Mouse (Mus musculus): Measurements from ENCODE around the gene Rab40c. TPM values are rescaled to one million over a fixed set of nuclear protein-coding genes. Genes with fewer than 3 reads are reported as not detected.
A peak's percentile ranks its signal among the peaks of the same experiment; 100 is the strongest.
"Not testable (repeated sequence)": the region's sequence is repeated elsewhere in the genome, so short reads cannot be mapped to it uniquely, and the experiment has no call there.

Rab40c gene
- polyA plus RNA-seq, 1 experiment: 40.7 TPM

- WGBS: 94% methylated on average over 19 of the region's 19 CpGs
- DNase-seq (ENCODE audit: low read depth, low spot score): no peak
These were observed 40.8 kb downstream of the Rab40c start for GRCm38 (mm10) chr17:25878611-25879180.

DNA sequence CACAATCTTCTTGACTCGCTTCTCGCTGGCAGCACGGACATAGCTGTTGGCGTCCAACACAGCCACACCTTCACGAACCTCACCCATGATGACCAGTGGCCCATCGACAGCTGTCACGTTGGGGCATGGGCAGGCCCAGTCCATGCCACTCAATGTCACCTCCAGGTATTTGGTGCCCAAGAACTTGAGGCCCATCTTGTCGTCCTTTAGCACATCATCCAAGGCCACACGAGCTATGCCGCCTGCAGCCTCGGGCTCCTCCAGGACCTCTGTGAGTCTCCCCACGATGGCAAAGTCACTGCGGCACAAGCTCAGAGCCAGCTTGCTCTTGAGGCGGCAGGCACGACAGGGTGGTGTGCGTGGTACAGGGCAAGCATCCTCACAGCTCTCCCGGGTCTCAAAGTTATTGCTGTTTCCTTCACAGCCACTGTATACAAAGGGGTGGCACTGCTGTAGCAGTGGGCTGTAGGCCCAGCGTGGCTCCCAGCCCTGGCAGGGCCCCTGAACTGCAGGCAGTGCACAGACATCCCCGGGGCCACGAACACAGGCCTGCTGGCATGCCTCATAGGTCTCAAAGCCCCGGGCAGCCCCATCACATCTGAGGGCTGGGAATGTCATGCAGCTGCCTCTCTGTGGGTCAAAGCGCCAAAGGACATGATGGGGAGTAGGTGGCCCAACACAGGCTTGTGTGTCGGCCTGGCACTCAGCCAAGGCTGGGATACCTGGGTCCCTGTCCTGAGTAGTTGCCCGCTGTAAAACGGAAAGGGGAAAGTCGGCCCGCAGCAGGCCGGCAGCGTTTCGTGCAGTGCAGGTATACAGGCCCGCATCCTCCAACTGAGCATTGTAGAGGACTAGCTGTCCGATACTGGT is 41.6 kb downstream of the Rab40c start:
- WGBS: 90% methylated on average over 32 of the region's 32 CpGs
- DNase-seq (ENCODE audit: low read depth, low spot score): no peak

- no peak for DNase-seq (ENCODE audit: low read depth, low spot score)
- 94% methylated on average over 3 of the region's 3 CpGs for WGBS
These were observed 42.5 kb downstream of the Rab40c start for GRCm38 (mm10) chr17:25877025-25877424.

- WGBS: 46% methylated on average over 10 of the region's 10 CpGs
- no peak for DNase-seq (ENCODE audit: low read depth, low spot score)
These were observed 43.1 kb downstream of the Rab40c start for GRCm38 (mm10) chr17:25876347-25876915.

GRCm38 (mm10) chr17:25875171-25876136 is 44.1 kb downstream of the Rab40c start:
- peak; percentile 57 for DNase-seq (ENCODE audit: low read depth, low spot score)
- WGBS: 1% methylated on average over 59 of the region's 59 CpGs

GRCm38 (mm10) chr17:25874721-25875170 is 44.8 kb downstream of the Rab40c start, which contains the start of gene Mettl26:
Mettl26 (plus strand) TSS chr17:25875074.
- under 1% methylated on average over 25 of the region's 25 CpGs for WGBS
- peak; percentile 80 for DNase-seq (ENCODE audit: low read depth, low spot score)

- WGBS: 12% methylated on average over 14 of the region's 14 CpGs
These were observed 45.3 kb downstream of the Rab40c start for GRCm38 (mm10) chr17:25874148-25874720.

DNA sequence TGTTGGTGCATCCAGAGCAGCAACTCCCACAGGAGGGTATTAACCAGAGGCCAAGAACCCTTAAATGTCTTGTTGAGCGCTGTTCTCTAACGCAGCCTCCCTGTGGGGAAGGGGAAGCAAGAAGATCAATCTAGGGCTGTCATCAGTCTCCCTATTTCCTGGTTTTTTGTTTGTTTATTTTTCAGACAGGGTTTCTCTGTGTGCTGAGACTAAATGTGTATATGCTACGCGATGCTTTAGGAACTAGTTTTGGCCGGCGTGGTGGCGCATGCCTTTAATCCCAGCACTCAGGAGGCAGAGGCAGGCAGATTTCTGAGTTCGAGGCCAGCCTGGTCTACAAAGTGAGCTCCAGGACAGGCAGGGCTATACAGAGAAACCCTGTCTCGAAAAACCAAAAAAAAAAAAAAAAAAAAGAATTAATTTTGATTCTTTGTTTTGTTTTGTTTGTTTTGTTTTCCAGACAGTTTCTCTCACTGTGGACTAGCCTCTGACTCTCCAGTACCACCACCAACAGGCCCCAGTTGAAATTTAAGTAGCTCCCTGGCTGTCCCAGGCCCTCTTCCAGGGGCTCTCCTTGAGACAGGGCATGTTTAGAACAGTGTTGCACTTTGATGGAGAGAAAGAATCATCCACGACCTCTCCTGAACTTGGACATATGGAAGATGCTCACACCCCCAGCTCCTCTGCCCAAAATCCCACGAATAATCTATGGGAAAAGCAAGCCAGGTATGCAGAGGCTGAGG is 46.0 kb downstream of the Rab40c start:
- DNase-seq (ENCODE audit: low read depth, low spot score): no peak
- WGBS: 83% methylated on average over 11 of the region's 11 CpGs

More at GRCm38 (mm10) chr17:25874148-25874720, 45.3 kb downstream of the Rab40c start:
- no peak for DNase-seq (ENCODE audit: low read depth, low spot score)

GRCm38 (mm10) chr17:25872676-25873075 is 46.9 kb downstream of the Rab40c start:
- WGBS: 96% methylated on average over 3 of the region's 3 CpGs
- no peak for DNase-seq (ENCODE audit: low read depth, low spot score)

- DNase-seq (ENCODE audit: low read depth, low spot score): not testable (repeated sequence)
These were observed 48.0 kb downstream of the Rab40c start for GRCm38 (mm10) chr17:25871566-25871965.

GRCm38 (mm10) chr17:25869954-25870353 is 49.6 kb downstream of the Rab40c start:
- WGBS: 87% methylated on average over 2 of the region's 2 CpGs
- no peak for DNase-seq (ENCODE audit: low read depth, low spot score)

GRCm38 (mm10) chr17:25869498-25869897 is 50.0 kb downstream of the Rab40c start:
- 88% methylated on average over 8 of the region's 8 CpGs for WGBS
- DNase-seq (ENCODE audit: low read depth, low spot score): no peak

GRCm38 (mm10) chr17:25868601-25869191 is 50.8 kb downstream of the Rab40c start, which contains the start of gene Mcrip2:
Mcrip2 (minus strand) TSS chr17:25868764.
- under 1% methylated on average over 23 of the region's 24 CpGs for WGBS

GRCm38 (mm10) chr17:25867836-25868600 is 51.5 kb downstream of the Rab40c start:
- 1% methylated on average over 42 of the region's 42 CpGs for WGBS
- no peak for DNase-seq (ENCODE audit: low read depth, low spot score)

More at GRCm38 (mm10) chr17:25868601-25869191, 50.8 kb downstream of the Rab40c start, which contains the start of gene Mcrip2:
- no peak for DNase-seq (ENCODE audit: low read depth, low spot score)

DNA sequence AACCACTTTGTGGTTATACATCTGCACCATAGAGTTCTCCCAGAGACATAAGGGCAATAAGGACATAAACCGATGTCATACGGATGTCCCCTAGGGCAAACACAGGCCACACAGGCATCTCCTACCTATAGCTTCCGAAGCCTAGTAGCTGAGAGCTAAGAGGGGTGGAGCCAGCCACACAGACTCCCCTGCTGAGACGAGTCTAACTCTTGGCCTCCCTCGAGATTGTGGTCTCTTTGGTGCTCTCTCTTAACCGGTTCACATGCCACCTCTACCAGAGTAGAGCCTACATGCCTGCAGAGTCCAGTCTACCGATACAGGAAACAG is 52.1 kb downstream of the Rab40c start:
- WGBS: 6% methylated on average over 7 of the region's 7 CpGs
- DNase-seq (ENCODE audit: low read depth, low spot score): no peak

GRCm38 (mm10) chr17:25866172-25866571 is 53.4 kb downstream of the Rab40c start:
- 63% methylated on average over 3 of the region's 3 CpGs for WGBS
- DNase-seq (ENCODE audit: low read depth, low spot score): no peak

GRCm38 (mm10) chr17:25865288-25865687 is 54.2 kb downstream of the Rab40c start:
- WGBS: 22% methylated on average over 11 of the region's 11 CpGs
- DNase-seq (ENCODE audit: low read depth, low spot score): no peak

All from large intestine, adult 2 months (tissue).